Mouse (Mus musculus) gastrocnemius, postnatal 36 days (tissue): ENCODE measurements around the gene A430005L14Rik. TPM values are rescaled to one million over a fixed set of nuclear protein-coding genes. Genes with fewer than 3 reads are reported as not detected.
"Not testable (repeated sequence)": the region's sequence is repeated elsewhere in the genome, so short reads cannot be mapped to it uniquely, and the experiment has no call there.

Source experiments
- DNase-seq, 2 experiments: peaks; one replicate each; pipeline ENCODE4 v3.0.0; 2022
- intact Hi-C: fragments of 180-260 bp; cut with DNase I; formaldehyde crosslinking; loops from one replicate; pipeline ENCODE4 v1.15.1; 2025
- long read RNA-seq, 2 experiments: library from polyadenylated mRNA; stranded (forward); transcript quantifications; one replicate each; pipeline ENCODE4 v2.0.0; 2021
- total RNA-seq, 2 experiments: library from RNA; stranded (reverse); gene quantifications; 2 replicates each; pipeline ENCODE4 v1.2.3; 2021

A430005L14Rik gene
- total RNA-seq, result 10 to 100 TPM; 10.5 to 14.3 TPM
- long read RNA-seq, experiment 1, transcript A430005L14Rik-201 (4 exons, 1,098 nt), result major isoform, 18 of 28 reads
- long read RNA-seq, experiment 1, partial matches to known transcripts, result 1 of 28 reads
- long read RNA-seq, experiment 1, other reads (novel, unspliced or antisense), result 5 of 28 reads
- long read RNA-seq, experiment 2, transcript A430005L14Rik-201 (4 exons, 1,098 nt), result major isoform, 32 of 41 reads
- long read RNA-seq, experiment 2, transcript A430005L14Rik-207 (4 exons, 940 nt), result minor isoform, 5 of 41 reads
- long read RNA-seq, experiment 2, partial matches to known transcripts, result 0 of 41 reads
- long read RNA-seq, experiment 2, other reads (novel, unspliced or antisense), result 2 of 41 reads

DNA sequence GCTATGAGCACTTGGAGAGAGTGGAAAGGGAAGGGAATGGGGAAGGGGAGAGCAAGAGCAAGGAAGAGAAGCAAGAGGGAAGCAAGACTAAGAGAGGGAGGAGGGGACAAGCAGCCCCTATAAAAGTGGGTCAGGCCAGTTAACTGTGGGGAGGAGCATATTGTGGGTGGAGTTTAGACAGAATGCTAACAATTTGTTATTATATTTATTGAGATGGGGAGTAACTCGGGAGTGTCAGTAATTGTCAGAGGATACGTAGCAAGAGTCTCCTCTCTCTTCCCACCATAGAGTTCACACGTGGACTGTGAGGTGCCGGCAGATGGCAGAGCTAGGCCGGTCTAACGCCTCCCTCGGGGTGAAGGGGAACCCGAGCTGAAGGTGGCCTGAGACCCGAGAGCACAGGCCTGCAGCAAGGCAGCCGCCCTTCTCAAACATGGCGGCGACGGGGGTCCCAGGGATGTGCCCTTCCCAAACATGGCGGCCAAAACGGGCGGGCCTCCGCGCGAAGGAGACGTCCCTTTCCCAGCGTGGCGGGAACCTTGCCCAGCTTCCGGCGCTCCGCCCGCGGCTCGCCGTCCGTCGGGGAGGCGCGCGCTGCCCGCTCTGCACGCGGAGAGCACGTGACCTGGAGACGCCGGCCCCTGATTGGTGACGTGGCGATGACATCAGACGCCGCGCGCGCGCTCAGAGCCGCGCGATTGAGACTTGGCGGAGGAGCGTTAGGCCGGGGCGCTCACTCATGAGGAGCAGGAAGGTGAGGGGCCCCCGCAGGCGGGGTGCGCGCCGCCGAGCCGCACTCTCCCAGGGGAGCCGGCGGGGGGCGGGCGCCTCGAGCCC, at the start of gene A430005L14Rik:
Gene A430005L14Rik (plus strand): TSS at position 669 of the 837 bp plus-strand sequence.
- intact Hi-C loops, result loop anchor here (5.0 kb wide), 1 partner anchor 56 kb away; the partner anchor contains the start of gene Lrrc47
- peak; percentile 92 to 96 for DNase-seq

DNA sequence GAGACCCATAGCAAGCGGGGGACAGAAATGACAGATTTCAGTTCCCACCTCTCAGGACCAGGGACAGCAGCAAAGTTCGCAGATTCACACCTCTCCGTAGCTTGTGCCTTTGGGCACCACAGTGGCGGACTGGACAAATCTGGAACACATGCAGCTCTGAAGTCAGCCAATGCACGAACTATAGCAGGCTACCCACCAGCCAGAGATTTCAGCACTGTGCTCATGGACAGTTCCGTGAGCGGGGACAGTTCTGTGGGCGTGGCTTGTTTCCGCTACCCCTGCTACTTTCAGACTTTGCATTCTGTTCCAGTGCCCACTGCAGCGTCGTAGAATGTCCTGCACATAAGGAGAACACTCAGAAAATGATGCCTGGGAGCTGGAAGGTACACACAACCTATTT, 49.5 kb upstream of the A430005L14Rik start:
- no peak for DNase-seq
- intact Hi-C loops, result no loop called here

DNA sequence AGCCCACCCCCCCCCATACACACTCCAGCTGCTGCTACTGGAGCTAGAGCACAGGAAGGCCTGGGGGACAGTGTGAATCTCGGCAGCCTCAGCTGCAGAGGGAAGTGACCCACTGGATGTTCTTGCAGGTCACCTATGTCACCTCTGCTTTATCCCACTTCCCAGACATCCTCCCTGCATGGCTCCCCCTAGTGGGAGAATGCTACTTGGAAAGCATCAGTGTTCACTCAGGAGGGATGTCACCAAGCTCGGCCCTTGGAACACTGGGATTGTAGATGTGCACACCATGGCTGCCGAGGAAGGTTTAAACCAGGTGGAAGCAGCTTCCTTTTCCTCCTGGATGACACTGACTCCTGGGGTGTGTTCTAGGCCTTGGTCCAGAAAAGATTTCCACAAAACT, 43.4 kb upstream of the A430005L14Rik start:
- DNase-seq, result no peak
- intact Hi-C loops, result no loop called here

DNA sequence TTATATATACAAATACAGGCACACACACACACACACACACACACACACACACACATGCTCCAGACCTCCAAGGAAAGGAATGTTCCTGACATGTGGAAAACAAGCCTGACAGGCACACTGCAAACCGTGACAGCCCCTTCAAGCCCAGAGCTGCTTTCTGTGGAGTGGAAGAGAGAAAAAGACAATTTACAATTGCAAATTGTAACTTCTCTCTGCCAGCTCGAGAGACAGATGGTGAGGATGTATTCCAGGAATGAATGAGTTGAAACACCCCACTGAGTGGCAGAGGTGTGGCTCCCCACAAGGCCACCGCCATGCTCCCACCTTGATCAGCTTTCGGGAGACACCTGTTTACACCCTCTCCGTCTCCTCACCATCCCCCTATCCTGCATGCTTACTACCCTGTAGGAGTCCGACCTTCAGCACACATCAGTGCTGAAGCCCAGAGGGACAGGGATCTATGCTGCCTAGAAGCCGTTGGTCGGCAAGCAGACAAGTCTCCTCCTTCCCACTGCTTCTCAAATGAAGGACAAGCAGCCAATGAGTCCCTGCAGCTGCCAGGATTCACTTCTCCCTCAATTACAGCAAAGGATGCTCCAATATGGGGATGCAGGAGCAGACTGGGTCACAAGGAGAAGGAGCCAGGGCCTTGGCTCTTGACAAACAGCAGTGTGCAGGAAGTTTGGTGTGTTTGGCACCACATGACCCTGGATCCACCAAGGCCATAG, 39.1 kb upstream of the A430005L14Rik start:
- DNase-seq, result no peak
- intact Hi-C loops, result no loop called here

DNA sequence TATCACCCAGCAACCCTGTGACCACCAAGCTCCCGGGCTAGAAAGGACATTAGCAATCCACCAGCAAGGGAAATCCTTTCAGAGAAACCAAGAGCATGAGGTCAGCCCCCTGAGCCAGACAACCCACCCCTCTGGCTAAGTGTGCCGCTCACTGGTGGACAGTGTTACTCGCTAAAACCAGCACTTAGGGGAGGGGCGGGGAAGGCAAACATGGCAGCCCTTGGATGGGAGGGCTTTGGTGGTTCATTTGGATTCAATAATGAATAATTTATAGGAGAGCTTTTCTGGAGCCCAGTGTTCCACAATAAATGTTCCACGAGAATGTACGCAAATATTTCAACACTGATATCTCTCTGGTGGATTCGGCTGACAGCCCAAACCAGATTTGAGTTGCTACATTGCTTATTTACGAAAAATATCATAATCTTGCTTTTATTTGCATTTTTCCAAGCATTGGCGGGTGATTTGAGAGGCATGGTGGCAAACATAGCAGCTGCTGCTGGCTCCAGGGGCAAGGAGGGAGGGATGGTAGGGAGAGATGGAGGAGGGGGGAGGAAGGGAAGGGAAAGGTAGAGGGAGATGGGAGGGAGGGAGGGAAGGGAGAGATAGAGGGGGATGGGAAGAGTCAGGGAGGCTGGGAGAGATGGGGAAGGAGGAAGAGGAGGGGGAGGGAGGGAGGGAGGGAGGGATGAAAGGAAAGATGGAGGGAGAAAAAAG, 36.4 kb upstream of the A430005L14Rik start:
- intact Hi-C loops, result no loop called here
- no peak for DNase-seq

- DNase-seq, intact Hi-C loops: not testable (repeated sequence)
Observed at GRCm38 (mm10) chr4:153922090-153922489, 34.9 kb upstream of the A430005L14Rik start.

GRCm38 (mm10) chr4:153928772-153929299, 28.2 kb upstream of the A430005L14Rik start:
- intact Hi-C loops, result no loop called here

DNA sequence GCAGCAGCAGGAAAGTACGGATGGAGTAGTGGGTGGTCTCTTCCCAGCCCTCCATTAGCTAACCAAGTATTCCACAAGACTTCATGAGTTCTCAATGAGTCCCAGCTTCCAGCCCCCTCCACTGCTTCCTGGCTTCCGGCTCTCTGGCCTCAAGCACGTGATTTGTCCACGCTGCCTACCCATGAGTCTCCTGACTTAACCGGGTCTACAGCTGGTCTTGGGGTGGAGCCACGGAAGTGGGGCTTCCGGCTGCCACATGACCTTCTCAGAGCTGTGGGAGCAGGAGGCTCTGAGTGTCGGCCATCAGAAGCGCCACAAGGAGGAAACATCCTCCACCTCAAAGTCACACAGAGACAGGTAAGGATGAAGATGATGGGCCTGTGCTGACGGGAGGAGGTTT, 27.6 kb upstream of the A430005L14Rik start:
- DNase-seq, result no peak
- intact Hi-C loops, result no loop called here

More at GRCm38 (mm10) chr4:153928772-153929299, 28.2 kb upstream of the A430005L14Rik start:
- no peak for DNase-seq

GRCm38 (mm10) chr4:153929921-153930320, 27.1 kb upstream of the A430005L14Rik start:
- DNase-seq, result no peak
- intact Hi-C loops, result no loop called here

DNA sequence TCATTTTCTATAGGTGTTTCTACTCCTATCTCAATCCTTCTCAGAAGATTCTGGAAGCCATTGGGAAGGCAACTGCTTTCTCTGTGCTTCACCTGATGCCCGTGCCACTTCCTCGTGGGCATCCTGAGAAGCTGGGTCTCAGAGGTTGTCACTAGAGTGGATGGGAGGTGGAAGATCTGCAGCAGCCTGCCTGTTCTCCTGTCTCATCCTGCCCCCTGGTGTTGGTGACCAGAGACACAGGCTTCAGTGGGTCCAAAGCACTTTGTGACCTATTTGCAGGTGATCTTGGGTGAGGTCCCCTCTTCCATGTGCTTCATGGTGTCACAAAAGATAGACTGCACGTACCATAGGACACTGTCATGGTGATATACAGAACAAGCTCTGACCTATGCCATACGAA, 13.8 kb upstream of the A430005L14Rik start:
- no peak for DNase-seq
- intact Hi-C loops, result no loop called here

GRCm38 (mm10) chr4:153944261-153944660, 12.8 kb upstream of the A430005L14Rik start:
- no peak for DNase-seq
- intact Hi-C loops, result no loop called here

DNA sequence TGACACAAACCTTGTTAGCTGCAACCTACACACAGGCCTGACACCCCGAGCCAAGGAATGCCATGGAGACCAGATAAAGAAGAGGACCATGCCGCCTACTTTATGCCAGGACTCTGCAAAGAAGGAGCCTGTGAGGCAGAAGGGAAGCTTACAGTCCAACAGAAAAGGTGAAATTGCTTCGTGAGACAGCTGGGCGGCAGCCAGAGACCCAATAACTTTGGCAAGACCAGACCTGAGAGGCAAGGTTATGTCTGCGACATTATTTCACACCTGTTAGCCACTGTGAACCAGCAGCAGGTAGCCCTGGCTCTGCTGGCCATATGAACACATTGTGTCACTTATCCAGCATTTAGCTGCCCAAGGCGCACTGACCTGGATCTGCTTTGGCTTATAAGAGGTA, 11.3 kb upstream of the A430005L14Rik start:
- no peak for DNase-seq
- intact Hi-C loops, result no loop called here

DNA sequence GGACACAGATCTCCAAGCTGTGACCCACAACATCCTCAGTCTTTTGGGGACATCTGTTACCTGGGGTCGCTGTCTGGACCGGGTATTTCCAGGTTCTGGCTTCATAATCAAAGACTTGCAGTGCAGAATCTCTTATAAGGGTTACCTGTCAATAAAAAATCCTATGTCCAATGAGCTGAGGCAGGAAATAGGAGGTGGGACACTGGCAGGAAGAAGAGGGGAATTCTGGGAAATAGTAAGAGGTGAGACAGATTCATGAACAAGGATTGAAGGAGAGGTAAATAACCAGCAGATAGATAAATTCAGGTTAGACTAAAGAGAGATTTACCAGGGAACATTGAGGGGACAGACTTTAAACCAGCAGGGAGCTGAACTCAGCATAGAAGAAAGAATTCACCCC, 6.7 kb upstream of the A430005L14Rik start:
- intact Hi-C loops, result no loop called here
- DNase-seq, result no peak

DNA sequence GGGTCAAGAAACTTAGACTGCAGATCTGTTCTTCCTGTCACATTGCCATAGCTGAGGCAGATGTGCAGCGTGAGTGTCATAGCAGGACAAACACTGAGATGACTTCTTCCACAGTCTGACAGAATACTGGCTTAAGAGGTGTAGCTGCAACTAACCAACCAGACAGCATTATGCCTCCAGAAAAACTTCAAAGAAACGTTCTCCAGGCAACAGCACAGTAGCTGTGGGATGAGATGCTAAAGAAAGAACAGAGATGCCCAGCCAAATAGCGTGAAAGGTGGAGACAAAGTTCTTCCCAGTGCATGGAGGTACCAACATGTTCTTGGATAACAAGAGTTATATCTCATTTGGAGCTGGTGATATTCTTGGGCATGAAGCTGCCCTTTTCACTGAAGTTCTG, 5.9 kb upstream of the A430005L14Rik start:
- intact Hi-C loops, result no loop called here
- DNase-seq, result no peak

DNA sequence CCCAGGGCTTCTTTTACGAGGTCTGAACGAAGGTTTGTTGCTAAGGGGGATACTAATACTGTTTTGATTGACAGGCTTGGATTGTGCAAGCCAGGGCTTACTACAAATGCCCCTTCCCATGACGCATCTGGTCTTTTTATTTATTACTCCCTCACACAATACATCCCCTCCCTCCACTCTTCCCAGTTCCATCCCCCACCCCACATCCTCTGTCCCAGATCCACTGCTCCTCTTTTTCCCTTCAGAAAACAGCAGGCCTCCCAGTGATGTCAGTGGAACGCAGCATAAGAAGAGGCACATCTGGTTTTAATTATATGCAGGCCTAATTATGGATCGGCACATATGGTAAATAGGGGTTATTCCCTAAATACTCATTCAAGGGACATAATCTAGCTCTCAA, 5.3 kb upstream of the A430005L14Rik start:
- DNase-seq, result no peak
- intact Hi-C loops, result no loop called here

- DNase-seq, result no peak
- intact Hi-C loops, result loop anchor here (5.0 kb wide), 1 partner anchor 57 kb away; the partner anchor contains the start of gene Lrrc47
Observed at GRCm38 (mm10) chr4:153955651-153956050, 1.4 kb upstream of the A430005L14Rik start.

DNA sequence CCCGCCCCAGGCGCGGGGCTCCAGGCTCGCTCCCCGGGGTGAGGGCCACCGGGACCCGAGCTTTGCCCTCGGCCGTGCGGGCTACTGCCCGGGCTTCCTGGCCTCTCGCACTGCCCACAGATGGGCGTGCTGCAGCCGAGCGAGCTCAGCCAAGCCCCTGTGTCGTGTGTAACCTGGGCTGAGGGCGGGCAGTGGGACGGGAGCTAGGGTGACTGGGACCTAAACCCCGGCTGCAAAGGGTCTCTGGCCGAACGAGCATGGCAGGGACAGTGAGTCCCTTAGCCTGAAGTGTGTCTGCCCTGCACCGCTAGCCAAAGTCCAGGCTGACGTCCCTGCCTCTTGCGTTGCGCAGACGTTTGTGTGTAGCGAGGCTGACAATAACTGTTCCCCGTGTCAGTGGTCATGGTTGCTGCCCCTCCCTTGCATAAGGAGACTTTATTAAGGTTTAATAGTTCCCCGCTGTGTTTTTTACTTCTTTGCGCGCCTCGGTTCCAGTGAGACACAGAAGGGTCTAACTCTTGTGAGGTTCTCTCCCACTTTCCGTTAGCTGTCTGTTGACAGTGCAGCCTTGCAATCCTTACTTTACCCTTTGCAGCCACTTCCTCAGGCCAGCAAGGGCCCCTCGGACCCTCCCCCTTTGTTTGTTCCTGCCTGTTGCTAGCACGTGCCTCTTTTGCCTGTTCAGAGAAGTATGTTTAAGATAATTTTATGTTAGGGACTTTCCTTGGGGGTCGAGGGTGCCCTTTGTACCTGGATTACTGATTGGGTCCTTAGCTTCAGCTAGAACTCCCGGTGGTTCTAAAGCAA, 610 bp downstream of the A430005L14Rik start:
- intact Hi-C loops, result loop anchor here (5.0 kb wide), 1 partner anchor 55 kb away; the partner anchor contains the start of gene Lrrc47
- DNase-seq, result no peak

DNA sequence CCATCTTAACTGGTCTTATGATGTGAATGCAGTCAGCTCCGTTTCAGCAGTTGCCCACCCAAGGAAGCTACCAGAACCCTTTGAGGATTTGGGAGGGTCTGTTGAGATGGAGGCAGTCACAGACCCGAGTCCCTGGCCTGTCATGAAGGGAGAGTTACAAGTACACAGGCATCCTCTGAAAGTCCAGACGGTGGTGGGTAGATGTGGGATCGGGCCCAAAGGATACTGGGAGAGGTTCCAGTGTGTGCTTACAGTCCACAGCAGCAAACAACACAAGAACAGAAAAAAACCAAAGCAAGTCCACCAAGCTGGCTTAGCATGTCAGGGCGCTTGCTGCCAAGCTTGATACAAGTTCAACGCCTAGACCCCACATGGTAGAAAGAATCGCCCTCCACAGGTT, 5.6 kb downstream of the A430005L14Rik start:
- no peak for DNase-seq
- intact Hi-C loops, result no loop called here

DNA sequence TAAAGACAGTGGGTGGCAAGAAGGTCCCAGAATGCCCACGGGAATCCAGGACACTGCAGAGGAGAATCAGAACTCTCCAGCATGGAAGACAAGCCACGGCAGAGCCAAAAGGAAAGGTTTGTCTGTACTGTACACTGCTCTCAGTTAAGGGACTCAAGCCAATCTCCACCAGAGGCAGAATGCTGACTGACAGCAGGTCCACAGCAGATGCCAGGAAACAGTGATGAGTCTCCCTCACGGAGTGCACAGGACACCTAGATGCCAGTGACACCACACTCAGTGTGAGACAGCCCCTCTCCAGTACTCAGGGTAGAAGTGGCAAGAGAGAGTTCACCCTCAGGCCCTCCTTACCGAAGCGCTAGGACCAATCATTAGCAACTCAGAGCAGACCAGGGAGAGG, 9.6 kb downstream of the A430005L14Rik start:
- intact Hi-C loops, result no loop called here
- no peak for DNase-seq
